Mouse (Mus musculus): Measurements from ENCODE around the gene Efcc1.

- TF ChIP-seq CTCF (IDR thresholded peaks at IDR 0.05; ENCODE audit: insufficient read depth, low read length) (no peak), POLR2A (IDR thresholded peaks at IDR 0.05; ENCODE audit: borderline replicate concordance, extremely low read depth, low read depth, low read length) (no peak)
Measured at GRCm38 (mm10) chr6:87695947-87696346, 34.7 kb upstream of the Efcc1 start.
